Mouse (Mus musculus) spleen, adult 2 months (tissue): ENCODE results near the gene Vti1a. TPM values are rescaled to one million over a fixed set of nuclear protein-coding genes. Genes with fewer than 3 reads are reported as not detected.

Experiments
- DNase-seq, 2 experiments: peaks; one replicate each; pipeline versions ENCODE4 v3.0.0 to v3.0.0-alpha.2; 2012 to 2021; ENCODE audit warnings: low spot score in 2 of 2, low read depth in 1 of 2
- H3K27ac ChIP-seq: fragments of 200-500 bp; 2 replicates; pipeline ENCODE4 v1.5.1; 2012; ENCODE audit warnings: low read length, inconsistent platforms; ENCODE audit not compliant: insufficient read depth
- H3K27me3 ChIP-seq: fragments of 200-500 bp; 2 replicates; pipeline ENCODE4 v1.6.1; 2012; ENCODE audit warnings: mild to moderate bottlenecking, moderate library complexity, low read length, inconsistent platforms; ENCODE audit not compliant: control insufficient read depth, insufficient read depth
- H3K36me3 ChIP-seq: fragments of 200-500 bp; 2 replicates; pipeline ENCODE4 v1.6.1; 2012; ENCODE audit warnings: mild to moderate bottlenecking, low read length, inconsistent platforms; ENCODE audit not compliant: control insufficient read depth, insufficient read depth
- H3K4me1 ChIP-seq: fragments of 200-500 bp; 2 replicates; pipeline ENCODE4 v1.6.1; 2011; ENCODE audit warnings: inconsistent platforms; ENCODE audit not compliant: control insufficient read depth, insufficient read depth, insufficient read length
- H3K4me3 ChIP-seq: fragments of 200-500 bp; 2 replicates; pipeline ENCODE4 v1.5.1; 2011; ENCODE audit warnings: mild to moderate bottlenecking, inconsistent platforms; ENCODE audit not compliant: insufficient read depth, insufficient read length; ENCODE audit errors: extremely low read depth
- CTCF ChIP-seq: fragments of 200-500 bp; IDR thresholded peaks from 2 replicates; pipeline ENCODE4 v1.5.1; 2011; ENCODE audit warnings: mild to moderate bottlenecking, inconsistent platforms; ENCODE audit not compliant: insufficient read depth, insufficient read length, insufficient replicate concordance; ENCODE audit errors: extremely low read depth
- POLR2A ChIP-seq: fragments of 200-500 bp; IDR thresholded peaks from 2 replicates; pipeline ENCODE4 v1.6.1; 2011; ENCODE audit warnings: low read depth, low read length, inconsistent platforms
- WGBS: fragments of 180-500 bp; shearing (Covaris S2); methylation state at CpG from one replicate; pipeline ENCODE4 v1.1.7; 2018; 5-methylcytosine and 5-hydroxymethylcytosine counted together
- polyA plus RNA-seq: library from polyadenylated mRNA; depleted of rRNA; stranded (reverse); fragments of >200 nt; gene quantifications from 2 replicates; pipeline ENCODE4 v1.2.3, GENCODE M21; 2012

The Vti1a gene
- polyA plus RNA-seq, 1 experiment = 7.0 TPM

GRCm38 (mm10) chr19:55615743-55616142, 299.6 kb downstream of the Vti1a start:
- Histone ChIP-seq H3K4me3 (no peak overlapping the region), H3K27me3 (no peaks in the 10 kb centered on the region), H3K4me1 (peaks cover 6% of the 10 kb centered on the region; the same call in 1 of the 2 replicates), H3K27ac (no peak overlapping the region), H3K36me3 (no peaks in the 10 kb centered on the region)
- 83% methylated on average over 5 of the region's 5 CpGs for whole genome bisulfite sequencing
- TF ChIP-seq POLR2A = no peak
- TF ChIP-seq CTCF = no peak
- DNase-seq = no peak

GRCm38 (mm10) chr19:55616276-55616675, 300.2 kb downstream of the Vti1a start:
- WGBS = 96% methylated on average over 7 of the region's 7 CpGs
- H3K36me3 ChIP-seq = no peaks in the 10 kb centered on the region
- DNase-seq = no peak
- TF ChIP-seq CTCF = no peak
- no peak for TF ChIP-seq POLR2A
- no peak overlapping the region for H3K27ac ChIP-seq
- no peak overlapping the region for H3K4me3 ChIP-seq
- H3K4me1 ChIP-seq = peaks cover 6% of the 10 kb centered on the region; the same call in 1 of the 2 replicates
- no peaks in the 10 kb centered on the region for H3K27me3 ChIP-seq

- WGBS = 92% methylated on average over 8 of the region's 8 CpGs
These were observed 300.8 kb downstream of the Vti1a start for GRCm38 (mm10) chr19:55616937-55617336.

DNA sequence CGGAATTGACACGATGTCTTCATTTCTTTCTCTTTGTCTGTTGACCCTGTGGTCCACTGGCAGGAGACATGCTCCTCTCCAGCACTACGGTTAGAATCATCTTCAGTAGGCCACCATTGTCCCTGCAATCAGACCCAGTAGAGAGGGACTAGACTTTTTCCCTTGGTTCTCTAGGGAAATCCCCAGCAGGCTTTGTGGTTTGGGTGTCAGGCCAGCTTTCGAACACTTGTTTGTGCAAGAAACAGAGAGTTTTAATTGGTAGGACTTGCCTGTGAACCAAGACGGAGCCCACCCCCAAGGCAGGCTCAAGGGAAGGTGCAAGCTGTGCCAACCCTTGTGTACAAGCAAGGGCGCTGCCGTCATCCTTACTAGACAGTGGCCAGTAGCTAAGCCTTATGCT, 302.5 kb downstream of the Vti1a start:
- Histone ChIP-seq H3K4me1 (peaks cover 6% of the 10 kb centered on the region; the same call in 1 of the 2 replicates), H3K36me3 (no peaks in the 10 kb centered on the region), H3K27ac (no peak overlapping the region), H3K4me3 (no peak overlapping the region), H3K27me3 (no peaks in the 10 kb centered on the region)
- 62% methylated on average over 7 of the region's 7 CpGs for WGBS
- TF ChIP-seq POLR2A (no peak), CTCF (no peak)
- no peak for DNase-seq

More at GRCm38 (mm10) chr19:55616937-55617336, 300.8 kb downstream of the Vti1a start:
- Histone ChIP-seq H3K4me1 (peaks cover 6% of the 10 kb centered on the region; the same call in 1 of the 2 replicates), H3K4me3 (no peak overlapping the region), H3K27me3 (no peaks in the 10 kb centered on the region), H3K27ac (no peak overlapping the region), H3K36me3 (no peaks in the 10 kb centered on the region)
- TF ChIP-seq POLR2A (no peak), CTCF (no peak)
- DNase-seq = no peak

GRCm38 (mm10) chr19:55620411-55621008, 304.4 kb downstream of the Vti1a start:
- no peak for DNase-seq
- Histone ChIP-seq H3K36me3 (no peaks in the 10 kb centered on the region), H3K27ac (no peak overlapping the region), H3K4me1 (peaks cover 6% of the 10 kb centered on the region; the same call in 1 of the 2 replicates), H3K27me3 (no peaks in the 10 kb centered on the region), H3K4me3 (no peak overlapping the region)
- 92% methylated on average over 14 of the region's 14 CpGs for WGBS
- TF ChIP-seq POLR2A (no peak), CTCF (no peak)

- H3K27me3 ChIP-seq = no peaks in the 10 kb centered on the region
- 90% methylated on average over 12 of the region's 12 CpGs for WGBS
- no peaks in the 10 kb centered on the region for H3K36me3 ChIP-seq
- no peak for DNase-seq
- H3K4me3 ChIP-seq = no peak overlapping the region
- H3K27ac ChIP-seq = no peak overlapping the region
- peaks cover 6% of the 10 kb centered on the region; the same call in 1 of the 2 replicates for H3K4me1 ChIP-seq
- TF ChIP-seq CTCF (no peak), POLR2A (no peak)
These were observed 305.0 kb downstream of the Vti1a start for GRCm38 (mm10) chr19:55621011-55621625.

GRCm38 (mm10) chr19:55622821-55623220, 306.7 kb downstream of the Vti1a start:
- Histone ChIP-seq H3K27me3 (no peaks in the 10 kb centered on the region), H3K27ac (no peak overlapping the region), H3K36me3 (no peaks in the 10 kb centered on the region), H3K4me3 (no peak overlapping the region), H3K4me1 (peaks cover 6% of the 10 kb centered on the region; the same call in 1 of the 2 replicates)
- TF ChIP-seq CTCF (no peak), POLR2A (no peak)
- DNase-seq = no peak
- 95% methylated on average over 18 of the region's 18 CpGs for WGBS
